Mouse (Mus musculus): ENCODE data around the gene Msrb3.

Gene Msrb3

GRCm38 (mm10) chr10:120898785-120899762, at the start of gene Msrb3:
Msrb3 (minus strand) TSS chr10:120899101.
- peak; percentile 74 for DNase-seq

GRCm38 (mm10) chr10:120948461-120948860, 49.6 kb upstream of the Msrb3 start:
- DNase-seq: no peak

GRCm38 (mm10) chr10:120947842-120948241, 48.9 kb upstream of the Msrb3 start:
- DNase-seq: no peak

GRCm38 (mm10) chr10:120946847-120947246, 47.9 kb upstream of the Msrb3 start:
- no peak for DNase-seq

- DNase-seq: no peak
Measured at GRCm38 (mm10) chr10:120938904-120939208, 40.0 kb upstream of the Msrb3 start.

- peak; percentile 46 for DNase-seq
Measured at GRCm38 (mm10) chr10:120938077-120938903, 39.4 kb upstream of the Msrb3 start.

GRCm38 (mm10) chr10:120929536-120929935, 30.6 kb upstream of the Msrb3 start:
- no peak for DNase-seq

- DNase-seq: no peak
Measured at GRCm38 (mm10) chr10:120928183-120928582, 29.3 kb upstream of the Msrb3 start.

- DNase-seq: no peak
Measured at GRCm38 (mm10) chr10:120926156-120926555, 27.3 kb upstream of the Msrb3 start.

GRCm38 (mm10) chr10:120921501-120921900, 22.6 kb upstream of the Msrb3 start:
- no peak for DNase-seq

- no peak for DNase-seq
Measured at GRCm38 (mm10) chr10:120920604-120921003, 21.7 kb upstream of the Msrb3 start.

GRCm38 (mm10) chr10:120916250-120916649, 17.3 kb upstream of the Msrb3 start:
- DNase-seq: no peak

GRCm38 (mm10) chr10:120914948-120915631, 16.2 kb upstream of the Msrb3 start:
- no peak for DNase-seq

- DNase-seq: no peak
Measured at GRCm38 (mm10) chr10:120914286-120914685, 15.4 kb upstream of the Msrb3 start.

GRCm38 (mm10) chr10:120913796-120914195, 14.9 kb upstream of the Msrb3 start:
- DNase-seq: no peak

- no peak for DNase-seq
Measured at GRCm38 (mm10) chr10:120911971-120912370, 13.1 kb upstream of the Msrb3 start.

- DNase-seq: no peak
Measured at GRCm38 (mm10) chr10:120908776-120909574, 10.1 kb upstream of the Msrb3 start.

- DNase-seq: no peak
Measured at GRCm38 (mm10) chr10:120904676-120905075, 5.8 kb upstream of the Msrb3 start.

GRCm38 (mm10) chr10:120903843-120904468, 5.1 kb upstream of the Msrb3 start:
- no peak for DNase-seq

- DNase-seq: no peak
Measured at GRCm38 (mm10) chr10:120901746-120902145, 2.8 kb upstream of the Msrb3 start.

- no peak for DNase-seq
Measured at GRCm38 (mm10) chr10:120900096-120900495, 1.2 kb upstream of the Msrb3 start.

- DNase-seq: peak; percentile 20
Measured at GRCm38 (mm10) chr10:120898357-120898756, 544 bp downstream of the Msrb3 start.

All from cerebellum, adult 8-10 months (tissue).